Mouse (Mus musculus) bone marrow, adult 2 months (tissue): ENCODE data around the gene Nup188. TPM values are rescaled to one million over a fixed set of nuclear protein-coding genes. Genes with fewer than 3 reads are reported as not detected.
A peak's percentile ranks its signal among the peaks of the same experiment; 100 is the strongest.

Experiments
- H3K27ac ChIP-seq: fragments of 200-500 bp; 2 replicates; pipeline ENCODE4 v1.5.1; 2012; ENCODE audit warnings: low read depth, mild to moderate bottlenecking, control low read depth, inconsistent platforms, low read length; ENCODE audit not compliant: control insufficient read depth, poor library complexity, insufficient read depth
- H3K4me1 ChIP-seq: fragments of 200-500 bp; 2 replicates; pipeline ENCODE4 v1.6.1; 2011; ENCODE audit warnings: low read length; ENCODE audit not compliant: control insufficient read depth, insufficient read depth
- H3K4me3 ChIP-seq: fragments of 200-500 bp; replicated peaks from 2 replicates; pipeline ENCODE3; 2011; ENCODE audit warnings: mild to moderate bottlenecking, low read depth, low read length, control low read depth; ENCODE audit not compliant: control insufficient read depth
- CTCF ChIP-seq: fragments of 200-500 bp; IDR thresholded peaks from 2 replicates; pipeline ENCODE4 v1.5.1; 2011; ENCODE audit warnings: low read length, control low read depth; ENCODE audit not compliant: control insufficient read depth, insufficient read depth
- POLR2A ChIP-seq: fragments of 200-500 bp; IDR thresholded peaks from 2 replicates; pipeline ENCODE4 v1.6.1; 2011; ENCODE audit warnings: low read depth, mild to moderate bottlenecking, control low read depth, low read length, borderline replicate concordance; ENCODE audit not compliant: control insufficient read depth
- WGBS: fragments of 180-500 bp; shearing (Covaris S2); methylation state at CpG from one replicate; pipeline ENCODE4 v1.1.7; 2018; 5-methylcytosine and 5-hydroxymethylcytosine counted together
- polyA plus RNA-seq: library from polyadenylated mRNA; stranded (reverse); fragments of >200 nt; gene quantifications from 2 replicates; pipeline ENCODE4 v1.2.4, GENCODE M21; 2011; ENCODE audit warnings: low replicate concordance; ENCODE audit not compliant: missing spikeins, insufficient read depth, insufficient read length

Nup188 gene
- polyA plus RNA-seq, 1 experiment, result 27.3 TPM

DNA sequence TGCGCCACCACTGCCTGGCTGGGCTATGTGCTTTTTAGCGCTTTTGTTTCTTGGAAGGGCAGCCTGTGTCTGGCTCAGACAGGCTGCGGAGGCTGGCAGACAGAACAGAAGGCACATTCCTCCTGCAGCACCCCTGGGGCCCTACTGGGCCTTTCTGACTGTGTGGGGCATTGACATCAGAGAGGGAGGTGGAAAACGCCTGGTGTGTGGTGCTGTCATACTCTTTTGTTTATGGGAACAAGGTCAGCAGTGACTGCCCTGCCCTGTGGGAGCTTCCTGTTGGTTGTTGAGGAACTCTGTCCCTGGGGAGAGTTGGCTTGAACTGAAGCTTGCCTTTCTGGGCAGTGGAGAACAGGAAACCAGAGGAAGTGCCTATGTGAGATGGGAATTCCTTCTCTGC lies 43.7 kb upstream of the Nup188 start:
- WGBS, result 68% methylated on average over 4 of the region's 4 CpGs
- Histone ChIP-seq H3K4me3 (no peak overlapping the region), H3K27ac (no peak overlapping the region), H3K4me1 (peaks cover 8% of the 10 kb centered on the region)
- TF ChIP-seq POLR2A (no peak), CTCF (no peak)

DNA sequence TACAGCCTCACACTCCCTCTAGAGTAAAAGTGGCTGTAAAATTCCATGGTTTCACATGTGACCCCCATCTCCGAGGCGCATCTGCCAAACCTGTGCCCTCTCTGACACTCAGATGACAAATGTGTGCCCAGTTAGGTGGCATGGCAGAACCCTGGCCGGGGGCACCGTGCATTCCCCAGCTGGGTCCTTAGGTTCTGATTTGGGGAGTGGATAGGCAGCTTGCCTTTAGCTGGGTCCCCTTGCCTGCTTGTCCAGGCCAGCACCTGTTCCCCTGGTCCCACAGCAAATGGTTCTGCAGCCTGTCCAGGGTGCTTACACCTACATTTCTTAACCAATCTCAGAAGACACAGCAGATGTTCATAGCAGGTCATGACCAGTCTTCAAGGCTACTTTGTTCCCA lies 42.8 kb upstream of the Nup188 start:
- TF ChIP-seq CTCF (no peak), POLR2A (no peak)
- no peak overlapping the region for H3K27ac ChIP-seq
- H3K4me1 ChIP-seq, result peaks cover 8% of the 10 kb centered on the region
- 91% methylated on average over 4 of the region's 4 CpGs for WGBS
- H3K4me3 ChIP-seq, result no peak overlapping the region

GRCm38 (mm10) chr2:30244595-30245178 lies 41.5 kb upstream of the Nup188 start:
- Histone ChIP-seq H3K4me3 (no peak overlapping the region), H3K4me1 (peaks cover 4% of the 10 kb centered on the region), H3K27ac (no peak overlapping the region)
- TF ChIP-seq POLR2A (no peak), CTCF (no peak)
- WGBS, result 82% methylated on average over 7 of the region's 7 CpGs

DNA sequence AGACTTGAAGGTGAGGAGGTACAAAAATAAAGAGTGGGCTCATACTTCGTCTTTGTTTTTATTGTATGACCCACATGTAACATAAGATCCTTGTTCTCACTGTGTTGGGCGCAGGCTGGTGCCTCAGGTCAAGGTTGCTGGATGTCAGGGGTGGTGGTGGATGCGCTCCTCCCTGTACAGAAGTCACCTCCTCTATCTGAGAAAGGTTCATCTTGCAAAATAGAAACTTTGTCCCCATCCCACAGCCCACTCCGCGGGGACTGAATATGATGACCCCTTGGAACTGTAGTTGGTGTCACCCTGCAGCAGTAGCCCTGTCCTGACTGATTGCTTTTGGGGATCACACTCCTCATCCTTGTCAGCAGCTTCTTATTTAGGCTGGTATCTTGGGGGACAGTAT lies 39.2 kb upstream of the Nup188 start:
- no peak overlapping the region for H3K4me3 ChIP-seq
- H3K27ac ChIP-seq, result no peak overlapping the region
- WGBS, result 91% methylated on average over 5 of the region's 5 CpGs
- H3K4me1 ChIP-seq, result peaks cover 12% of the 10 kb centered on the region
- TF ChIP-seq CTCF, result no peak
- no peak for TF ChIP-seq POLR2A

GRCm38 (mm10) chr2:30247681-30248080 lies 38.5 kb upstream of the Nup188 start:
- WGBS, result 78% methylated on average over 4 of the region's 4 CpGs
- Histone ChIP-seq H3K4me1 (peaks cover 16% of the 10 kb centered on the region), H3K4me3 (no peak overlapping the region), H3K27ac (no peak overlapping the region)
- TF ChIP-seq POLR2A (no peak), CTCF (no peak)

DNA sequence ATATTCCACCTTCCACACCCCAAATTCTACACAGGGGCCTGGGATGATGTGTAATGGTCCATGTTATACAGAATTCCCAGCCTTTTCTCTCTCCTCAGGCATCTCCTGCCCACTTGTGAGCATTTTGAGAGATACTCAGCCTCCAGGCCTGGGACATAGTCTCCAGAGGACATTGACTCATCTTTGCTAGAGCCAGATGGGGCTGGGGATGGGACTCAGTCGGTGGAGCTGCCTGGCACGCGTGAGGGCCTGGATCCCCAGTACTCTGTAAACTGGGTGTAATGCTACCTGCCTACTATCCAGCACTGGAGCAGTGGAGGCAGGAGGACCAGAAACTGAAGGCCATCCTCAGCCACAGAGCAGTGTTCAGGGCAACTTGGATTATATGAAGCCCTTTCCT lies 37.0 kb upstream of the Nup188 start:
- TF ChIP-seq CTCF (no peak), POLR2A (no peak)
- Histone ChIP-seq H3K4me1 (peaks cover 19% of the 10 kb centered on the region), H3K4me3 (no peak overlapping the region), H3K27ac (no peak overlapping the region)
- 96% methylated on average over 3 of the region's 3 CpGs for WGBS

DNA sequence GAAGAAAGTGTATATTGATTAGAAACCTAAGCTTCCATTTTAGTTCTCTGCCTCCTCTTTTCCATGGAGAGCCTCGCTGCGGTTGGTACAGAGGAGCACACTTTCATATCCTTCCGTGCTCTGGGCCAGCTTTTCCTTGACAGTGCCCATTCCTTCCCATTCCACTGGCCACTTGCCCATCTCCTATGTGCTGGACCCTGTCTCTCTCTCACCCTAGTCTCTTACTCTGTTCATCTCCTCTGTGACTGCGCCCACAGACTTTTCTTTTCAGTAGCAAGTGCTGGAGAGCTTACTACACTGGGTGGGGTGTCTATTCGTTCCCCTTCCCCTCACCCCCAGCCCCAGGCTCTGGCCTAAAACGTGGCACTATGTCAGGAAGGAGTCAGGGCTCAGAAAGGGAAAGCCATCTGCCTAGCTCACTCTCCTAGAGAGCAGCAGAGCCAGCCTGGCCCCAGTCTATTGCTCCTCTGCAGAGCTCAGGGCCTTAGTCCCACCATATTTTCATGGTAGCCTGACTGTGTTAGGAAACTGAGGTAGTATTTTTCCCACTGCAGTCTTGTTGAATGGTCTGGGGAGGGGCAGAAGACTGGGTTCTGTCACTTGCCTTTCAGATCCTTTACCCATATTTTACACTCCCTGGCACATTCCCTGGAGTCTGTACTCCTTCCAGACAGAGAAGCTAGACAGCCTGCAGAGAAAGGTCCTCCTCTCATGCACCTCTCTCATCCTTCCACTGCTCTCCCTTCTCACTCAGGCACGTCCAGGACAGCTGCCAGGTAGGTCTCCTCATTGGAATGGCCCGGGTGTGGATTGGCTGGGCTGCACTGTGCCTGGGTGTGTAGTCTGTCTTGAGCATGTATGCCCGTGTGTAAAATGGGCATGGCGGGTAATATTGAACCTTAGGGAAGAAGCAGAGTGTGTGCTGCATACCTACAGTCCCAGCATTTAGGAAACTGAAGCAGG lies 35.8 kb upstream of the Nup188 start:
- TF ChIP-seq CTCF (no peak), POLR2A (no peak)
- peaks cover 19% of the 10 kb centered on the region for H3K4me1 ChIP-seq
- WGBS, result 85% methylated on average over 10 of the region's 10 CpGs
- no peak overlapping the region for H3K27ac ChIP-seq
- H3K4me3 ChIP-seq, result no peak overlapping the region

GRCm38 (mm10) chr2:30251417-30252104 lies 34.6 kb upstream of the Nup188 start:
- Histone ChIP-seq H3K4me1 (peaks cover 15% of the 10 kb centered on the region), H3K27ac (peak overlapping the region; percentile 78), H3K4me3 (no peak overlapping the region)
- 28% methylated on average over 5 of the region's 5 CpGs for WGBS
- TF ChIP-seq CTCF (no peak), POLR2A (peak; percentile 55; the same call in 1 of the 2 replicates)

- TF ChIP-seq POLR2A, result no peak
- Histone ChIP-seq H3K4me1 (peaks cover 15% of the 10 kb centered on the region), H3K27ac (peak overlapping the region; percentile 78), H3K4me3 (no peak overlapping the region)
- 71% methylated on average over 3 of the region's 3 CpGs for WGBS
Measured at GRCm38 (mm10) chr2:30252521-30252920, 33.7 kb upstream of the Nup188 start.
